Mouse (Mus musculus) thymus, postnatal 0 days (tissue): ENCODE results near the gene Nudcd2. TPM values are rescaled to one million over a fixed set of nuclear protein-coding genes. Genes with fewer than 3 reads are reported as not detected.
"Not testable (repeated sequence)": the region's sequence is repeated elsewhere in the genome, so short reads cannot be mapped to it uniquely, and the experiment has no call there.

ENCODE experiments used
- DNase-seq: peaks from one replicate; pipeline ENCODE4 v3.0.0-alpha.2; 2015; ENCODE audit warnings: low spot score
- polyA plus RNA-seq: library from polyadenylated mRNA; unstranded; fragments of >200 nt; fragmentation: Nextera tagmentation; extraction: Ambion mirVana; gene quantifications from 2 replicates; pipeline ENCODE4 v1.2.1, GENCODE M21; 2015

Gene Nudcd2
- 144 and 146 TPM in 2 replicates for polyA plus RNA-seq

DNA sequence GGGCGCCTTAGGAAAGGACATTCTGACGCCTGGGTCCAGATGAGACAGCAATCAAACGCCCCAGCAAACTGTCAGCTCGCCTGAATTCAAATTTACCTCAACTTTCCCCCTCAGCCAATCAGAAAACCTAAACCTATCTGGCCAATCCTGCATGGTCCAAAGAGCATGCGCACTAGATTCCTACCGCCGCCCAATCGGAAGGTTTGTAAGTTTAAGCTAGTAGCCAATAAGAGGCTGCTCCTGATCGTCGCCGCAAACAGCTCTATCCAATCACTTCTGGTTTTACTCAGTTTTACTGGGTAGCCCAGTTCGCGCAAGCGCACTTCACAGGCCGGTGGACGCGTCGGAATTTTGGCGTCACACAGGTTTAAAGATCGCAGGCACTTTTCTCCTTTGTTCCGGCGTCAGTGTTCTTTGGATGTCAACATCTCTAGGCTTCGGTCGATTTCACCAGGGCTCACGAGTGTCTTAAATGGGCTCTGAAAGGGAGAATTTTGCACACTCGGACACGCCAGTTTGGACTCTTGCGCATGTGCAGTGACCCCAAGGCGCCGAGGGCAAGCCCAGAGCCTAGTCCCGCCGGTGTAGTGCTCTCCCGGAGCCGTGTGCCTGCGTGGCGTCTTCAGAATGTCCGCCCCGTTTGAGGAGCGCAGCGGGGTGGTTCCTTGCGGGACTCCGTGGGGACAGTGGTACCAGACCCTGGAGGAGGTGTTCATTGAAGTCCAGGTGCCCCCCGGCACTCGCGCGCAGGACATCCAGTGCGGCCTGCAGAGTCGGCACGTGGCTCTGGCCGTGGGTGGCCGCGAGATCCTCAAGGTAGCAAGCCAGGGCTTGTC lies at the start of gene Nudcd2, which contains the start of gene Hmmr:
Gene Nudcd2, plus strand, starts transcription at position 329 of the 836 bp plus-strand sequence.
Gene Hmmr, minus strand, starts transcription at position 84 of the 836 bp plus-strand sequence.
- peak; percentile 97 for DNase-seq

DNA sequence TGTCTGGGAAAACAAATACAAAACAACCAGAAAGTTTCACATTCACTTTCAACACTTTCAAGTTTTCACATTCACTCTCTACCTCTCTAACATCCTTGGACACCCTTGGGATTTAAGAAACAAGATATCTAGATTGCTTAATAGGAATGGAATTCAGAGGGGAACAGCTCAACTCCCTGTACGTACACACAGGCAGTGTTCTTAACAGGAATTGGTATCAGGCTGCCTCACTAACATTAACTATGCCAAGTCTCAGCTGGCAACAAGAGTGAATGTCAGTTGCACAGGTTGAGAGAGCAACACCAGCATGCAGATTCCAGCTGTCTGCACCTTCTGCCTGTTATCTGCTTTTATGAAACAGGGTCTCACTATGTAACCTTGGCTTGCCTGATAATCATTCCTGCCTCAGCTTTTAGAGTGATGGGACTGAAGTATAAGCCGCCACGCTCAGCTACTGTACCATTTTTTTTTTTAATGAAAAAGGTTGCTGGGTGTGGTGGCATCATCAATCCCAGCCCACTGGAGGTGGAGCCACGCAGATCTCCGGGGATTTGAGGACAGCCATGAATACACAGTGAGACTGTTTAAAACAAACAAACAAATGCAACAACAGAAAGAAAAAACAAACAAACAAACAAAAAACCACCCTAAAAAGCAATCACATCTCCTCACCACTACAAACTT lies 42.9 kb upstream of the Nudcd2 start:
- DNase-seq: no peak

DNA sequence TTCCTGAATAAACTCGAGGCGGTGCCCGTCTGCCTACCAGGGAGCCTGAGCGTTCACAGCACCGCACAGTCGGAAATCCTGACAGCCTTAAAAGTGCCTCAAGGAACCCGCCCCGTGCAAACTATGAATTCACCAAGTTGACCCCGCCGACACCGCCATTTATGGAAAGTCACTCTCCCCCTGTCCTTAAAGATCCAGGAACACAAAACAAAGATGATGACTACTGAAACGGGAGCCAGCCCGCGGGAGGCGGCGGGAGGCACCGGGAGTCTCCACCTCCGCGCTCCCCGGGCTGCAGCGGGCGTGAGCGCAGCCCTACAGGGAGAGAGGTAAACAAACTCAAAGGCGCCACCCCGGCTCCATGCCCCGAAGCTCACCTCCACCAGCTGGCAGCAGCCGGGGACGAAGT lies 41.4 kb upstream of the Nudcd2 start:
- DNase-seq: no peak

DNA sequence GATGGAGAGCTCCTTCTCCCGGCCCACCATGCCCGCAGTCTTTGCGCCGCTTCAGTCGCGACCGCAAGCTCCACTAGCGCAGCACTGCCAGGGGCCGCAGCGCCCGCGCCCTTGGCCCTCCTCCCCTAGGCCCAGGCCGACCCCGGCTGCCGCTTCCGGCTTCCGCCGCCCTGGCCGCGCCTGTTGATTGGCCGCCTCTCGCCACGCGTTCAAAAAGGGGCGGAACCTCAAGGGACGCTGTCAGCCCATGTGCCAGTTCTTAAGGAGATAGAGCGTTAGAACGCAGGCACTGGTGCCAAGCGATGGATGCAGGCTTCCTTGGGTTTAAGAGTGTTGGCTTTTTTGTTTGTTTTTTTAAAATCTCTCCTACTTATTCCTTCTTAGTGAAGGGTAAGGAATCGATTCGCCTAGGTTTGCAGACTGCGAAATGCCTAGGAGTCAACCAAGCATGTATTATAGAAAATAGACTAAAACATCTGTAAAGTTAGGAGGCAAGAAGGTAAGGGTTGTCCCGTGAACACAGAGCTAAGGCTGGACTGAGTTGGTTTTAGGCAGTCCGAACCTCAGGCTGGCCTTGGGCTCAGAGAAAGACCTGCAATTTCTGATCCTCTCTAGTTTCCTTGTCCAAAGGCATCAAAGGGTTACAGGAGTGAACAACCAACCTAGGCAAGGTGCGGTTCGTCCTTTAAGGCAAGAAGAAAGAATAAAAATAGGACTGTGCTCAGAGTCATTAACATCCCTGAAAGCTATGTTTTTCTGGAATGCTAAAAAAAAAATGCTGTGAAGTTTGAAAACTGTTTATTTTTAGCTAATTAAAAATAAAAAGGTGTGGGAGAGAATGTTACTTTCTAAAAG lies 40.7 kb upstream of the Nudcd2 start:
- peak; percentile 95 for DNase-seq

DNA sequence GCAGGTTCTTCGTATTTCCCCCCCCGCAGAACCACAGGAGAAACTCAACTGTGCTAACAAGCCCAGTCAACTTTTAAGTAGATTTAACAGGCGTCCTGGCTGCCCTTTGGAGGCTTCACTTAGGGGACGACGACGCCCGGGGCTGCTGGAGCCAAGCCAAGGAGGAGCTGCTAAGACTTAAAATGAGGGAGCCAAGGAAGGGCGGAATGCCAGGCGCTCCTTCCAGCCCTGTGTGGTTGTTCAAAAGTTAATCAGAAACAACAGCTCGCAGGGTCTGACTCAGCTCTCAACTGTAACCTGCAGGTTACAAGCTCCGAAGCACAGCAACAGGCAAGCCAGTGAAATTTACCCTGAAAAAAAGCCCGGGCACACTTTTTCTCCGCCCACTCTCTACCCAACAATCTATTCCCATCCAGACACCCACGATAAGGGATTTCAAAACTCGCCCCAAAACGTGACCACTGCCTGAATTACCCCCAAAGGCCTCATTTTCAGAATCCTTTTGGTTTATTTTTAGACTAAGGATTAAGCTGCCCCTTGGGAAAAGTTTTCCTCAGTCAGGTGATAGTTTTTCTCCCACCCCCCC lies 40.0 kb upstream of the Nudcd2 start:
- peak; percentile 47 for DNase-seq

DNA sequence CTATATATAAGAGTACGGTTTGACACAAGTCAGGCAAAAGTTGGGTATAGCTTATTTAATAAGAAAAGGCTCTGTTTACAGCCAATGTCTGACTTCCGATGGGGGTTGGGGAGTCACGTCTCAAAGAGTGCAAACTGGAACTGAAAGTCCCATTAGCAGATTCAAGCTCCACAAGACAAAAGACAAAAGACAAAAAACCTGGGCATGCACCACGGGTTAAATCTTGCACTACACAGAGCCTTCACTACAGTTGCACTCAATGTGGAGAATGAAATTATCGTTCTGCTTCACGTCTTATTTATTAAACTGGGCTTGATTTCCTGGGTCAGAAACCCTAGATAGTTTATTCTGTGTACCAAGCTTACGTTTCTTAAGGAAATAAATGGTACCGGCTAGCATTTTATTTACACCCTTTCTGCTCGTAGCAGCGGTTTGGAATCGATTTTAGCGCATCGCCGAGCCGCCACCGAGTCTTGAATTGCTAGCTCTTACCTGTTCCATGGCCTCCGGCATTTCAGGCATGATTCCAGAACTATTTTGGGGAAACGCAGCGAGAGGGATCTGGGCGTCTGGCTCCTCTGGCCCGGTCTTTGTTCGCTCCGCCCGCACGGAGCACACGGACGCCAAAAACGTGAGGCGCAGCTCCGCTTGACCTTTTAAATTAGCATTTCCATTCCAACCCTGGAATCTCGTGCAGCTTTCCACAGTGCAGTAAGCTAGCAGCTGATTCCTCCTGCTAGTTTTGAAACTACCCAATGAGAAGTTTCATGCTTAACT lies 39.0 kb upstream of the Nudcd2 start:
- peak; percentile 83 for DNase-seq

DNA sequence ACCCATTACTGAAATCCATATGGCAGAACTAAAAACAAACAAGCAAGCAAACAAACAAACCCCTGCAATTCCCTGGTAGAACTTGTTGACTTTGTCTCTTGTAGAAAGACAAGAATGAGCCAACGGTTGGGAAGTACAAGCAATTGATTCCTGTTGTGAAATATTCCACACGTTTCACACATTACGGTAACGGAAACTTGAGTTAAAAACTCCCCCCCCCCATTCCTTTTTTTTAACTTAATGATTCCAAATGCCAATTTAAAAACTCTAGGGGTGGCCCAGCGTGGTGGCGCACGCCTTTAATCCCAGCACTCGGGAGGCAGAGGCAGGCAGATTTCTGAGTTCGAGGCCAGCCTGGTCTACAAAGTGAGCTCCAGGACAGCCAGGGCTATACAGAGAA lies 38.4 kb upstream of the Nudcd2 start, which contains the start of gene Mat2b:
Gene Mat2b, minus strand, starts transcription at position 101 of the 400 bp plus-strand sequence.
- no peak for DNase-seq

DNA sequence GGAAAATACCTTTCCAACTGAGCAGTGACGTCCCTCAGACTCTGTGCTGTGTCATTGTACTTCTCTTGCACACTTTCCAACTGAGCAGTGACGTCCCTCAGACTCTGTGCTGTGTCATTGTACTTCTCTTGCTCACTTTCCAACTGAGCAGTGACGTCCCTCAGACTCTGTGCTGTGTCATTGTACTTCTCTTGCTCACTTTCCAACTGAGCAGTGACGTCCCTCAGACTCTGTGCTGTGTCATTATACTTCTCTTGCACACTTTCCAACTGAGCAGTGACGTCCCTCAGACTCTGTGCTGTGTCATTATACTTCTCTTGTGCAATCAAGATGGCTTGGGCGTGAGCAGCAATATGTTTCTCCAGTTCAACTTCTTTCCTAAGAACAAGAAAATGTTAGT lies 23.6 kb upstream of the Nudcd2 start:
- DNase-seq: not testable (repeated sequence)

DNA sequence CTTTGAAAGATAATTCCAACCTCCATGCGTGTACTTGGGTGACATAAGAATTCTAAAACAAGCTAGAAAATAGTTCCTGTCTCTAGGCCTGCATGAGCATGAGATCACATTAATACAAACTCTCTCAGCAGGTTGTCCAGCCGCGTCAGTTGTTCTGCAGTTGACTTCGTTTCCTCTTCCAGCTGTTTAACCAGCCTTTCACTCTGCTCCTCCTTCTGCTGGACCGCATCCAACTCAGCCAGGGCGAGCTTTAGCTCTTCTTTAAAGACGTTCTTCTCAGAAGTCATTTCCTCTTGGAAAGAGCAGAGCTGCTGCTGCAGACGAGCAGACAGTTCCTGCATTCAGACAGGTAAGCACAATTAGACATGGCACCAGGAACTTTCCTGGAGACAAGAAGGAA lies 19.6 kb upstream of the Nudcd2 start:
- DNase-seq: no peak

DNA sequence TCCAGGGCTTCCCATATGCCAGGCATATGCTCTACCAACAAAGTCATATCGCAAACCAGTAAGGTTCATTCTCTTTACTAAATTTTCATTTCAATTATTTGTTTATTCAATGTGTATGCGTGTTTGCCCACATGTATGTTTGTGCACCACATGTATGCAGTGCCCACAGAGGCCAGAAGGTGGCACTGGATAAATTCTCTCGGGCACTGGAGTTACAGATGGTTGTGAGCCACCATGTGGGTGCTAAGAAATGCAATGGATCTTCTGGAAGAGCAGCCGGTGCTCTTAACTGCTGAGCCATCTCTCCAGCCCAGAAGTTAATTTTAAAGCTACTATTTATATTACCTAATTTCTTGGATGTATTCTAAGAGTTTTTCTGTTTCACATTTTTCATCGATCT lies 17.9 kb upstream of the Nudcd2 start:
- no peak for DNase-seq

DNA sequence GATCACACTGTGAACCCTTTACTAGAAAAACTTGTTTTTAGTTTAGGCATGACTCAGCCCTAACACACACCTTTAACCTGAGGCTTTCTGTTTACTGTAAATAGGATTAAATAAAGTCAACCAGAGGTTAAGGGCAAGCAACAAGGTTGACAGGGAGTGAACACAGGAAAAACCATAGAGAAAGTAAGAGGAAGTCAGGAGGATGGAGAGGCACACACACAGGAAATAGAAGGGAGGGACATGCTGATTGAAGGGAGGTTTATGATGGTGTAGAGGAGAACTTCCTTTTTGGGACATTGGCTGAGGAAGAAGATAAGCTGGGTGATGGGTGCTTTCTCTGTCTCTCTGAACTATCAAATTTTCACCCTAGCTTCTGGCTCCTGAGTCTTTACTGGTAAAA lies 15.1 kb upstream of the Nudcd2 start:
- no peak for DNase-seq

DNA sequence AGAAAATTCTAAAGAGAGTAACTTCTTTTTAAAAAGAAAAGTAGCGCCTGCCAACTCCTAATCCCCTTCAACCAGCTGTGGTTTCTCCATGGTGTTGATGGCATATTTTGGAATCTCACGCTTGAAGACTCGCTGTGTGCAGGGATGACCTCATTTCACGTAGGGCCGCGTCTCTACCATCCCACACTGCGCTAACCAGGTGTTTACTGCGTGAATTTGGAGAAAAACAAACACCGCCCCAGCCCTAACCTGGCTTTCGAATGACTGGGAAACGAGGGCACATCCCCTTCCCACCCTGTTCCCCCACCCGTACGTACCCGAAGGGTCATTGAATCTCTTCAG lies 499 bp upstream of the Nudcd2 start:
- no peak for DNase-seq

DNA sequence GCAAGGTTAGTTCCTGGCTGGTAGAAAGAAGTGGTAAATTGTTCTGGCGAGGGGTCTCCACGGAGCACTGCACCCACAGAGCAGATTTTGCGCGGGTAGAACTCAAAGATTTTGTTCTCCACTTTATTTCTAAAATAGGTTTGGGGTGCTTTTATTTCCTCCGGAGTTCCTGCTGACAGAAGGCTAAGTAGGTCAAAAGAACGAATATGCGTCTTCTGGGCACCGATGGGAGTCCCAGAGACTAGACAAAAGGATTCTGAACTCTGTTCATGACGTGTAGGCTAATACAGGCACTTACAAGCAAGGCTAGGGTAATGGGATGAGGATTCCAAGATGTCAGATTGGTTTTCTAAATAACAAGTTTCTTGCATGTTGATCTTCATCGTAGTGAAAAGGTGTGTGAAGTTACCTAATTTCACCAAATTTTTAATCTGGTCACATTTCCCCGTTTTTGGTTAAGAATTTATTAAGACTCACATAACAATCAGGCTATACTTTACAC lies 835 bp downstream of the Nudcd2 start:
- no peak for DNase-seq

DNA sequence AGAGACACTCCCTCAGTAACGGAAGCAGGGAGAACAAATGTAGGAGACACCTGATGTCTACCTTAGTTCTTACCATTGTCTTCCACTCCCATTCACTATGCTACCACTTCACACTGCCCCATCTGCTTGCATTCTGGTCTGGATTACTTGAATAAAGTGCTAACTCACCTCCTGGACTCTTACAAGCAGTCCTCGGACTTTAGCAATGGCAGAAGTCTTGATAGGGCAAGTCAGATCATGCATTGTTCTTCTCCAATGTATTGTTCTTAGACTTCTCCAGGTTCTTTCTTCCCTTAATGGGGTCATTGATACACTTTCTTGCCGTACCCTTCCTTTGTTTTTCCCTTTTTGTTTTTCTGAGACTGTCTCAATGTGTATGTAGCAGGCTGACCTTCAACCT lies 3.9 kb downstream of the Nudcd2 start:
- DNase-seq: no peak

DNA sequence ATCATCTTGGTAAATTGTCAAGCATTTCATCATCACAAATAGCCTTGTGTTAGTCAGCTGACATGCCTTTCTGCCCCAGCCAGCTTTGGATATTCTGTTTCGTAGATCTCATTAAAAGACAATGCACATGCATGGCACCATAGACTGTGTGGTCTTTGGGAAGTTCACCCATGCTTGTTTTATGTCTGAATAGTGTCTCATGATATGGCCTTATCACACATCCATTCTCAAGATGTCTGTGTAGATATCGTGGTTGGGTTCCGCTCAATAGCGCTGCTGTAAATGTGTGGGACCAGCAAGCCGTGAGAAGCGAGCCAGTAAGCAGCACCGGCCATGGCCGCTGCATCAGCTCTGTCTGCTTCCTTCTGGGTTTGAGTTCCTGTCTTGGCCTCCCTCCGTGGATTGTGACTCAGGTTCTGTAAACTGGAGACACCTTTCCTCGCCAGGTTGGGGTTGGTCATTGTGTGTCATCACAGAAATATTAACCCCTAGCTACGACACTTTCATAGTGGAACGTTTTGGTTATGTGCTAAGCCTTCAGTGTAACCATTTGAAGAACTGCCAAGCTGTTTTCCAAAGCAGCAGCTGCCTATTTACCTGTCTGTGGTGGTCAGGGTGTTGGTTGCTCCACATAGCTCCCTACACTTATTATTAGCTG lies 8.3 kb downstream of the Nudcd2 start:
- no peak for DNase-seq

DNA sequence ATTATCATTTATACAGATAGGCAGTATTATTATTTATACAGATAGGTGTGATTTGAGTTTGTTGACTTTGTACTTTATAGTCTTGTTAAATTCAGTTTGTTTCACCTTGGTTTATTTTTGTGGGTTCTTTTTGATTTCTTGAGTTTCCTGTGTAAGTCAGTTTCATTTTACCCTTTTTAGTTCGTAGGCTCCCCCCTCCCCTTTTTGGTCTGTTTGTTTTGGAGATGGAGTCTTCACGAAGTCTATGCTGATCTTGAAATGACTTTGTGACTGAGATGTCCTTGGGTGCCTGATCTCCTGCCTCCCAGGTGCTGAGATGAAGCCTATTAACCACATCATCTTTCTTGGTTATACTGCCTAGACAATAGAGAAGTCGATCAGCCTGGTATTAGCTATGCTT lies 10.9 kb downstream of the Nudcd2 start:
- DNase-seq: no peak

DNA sequence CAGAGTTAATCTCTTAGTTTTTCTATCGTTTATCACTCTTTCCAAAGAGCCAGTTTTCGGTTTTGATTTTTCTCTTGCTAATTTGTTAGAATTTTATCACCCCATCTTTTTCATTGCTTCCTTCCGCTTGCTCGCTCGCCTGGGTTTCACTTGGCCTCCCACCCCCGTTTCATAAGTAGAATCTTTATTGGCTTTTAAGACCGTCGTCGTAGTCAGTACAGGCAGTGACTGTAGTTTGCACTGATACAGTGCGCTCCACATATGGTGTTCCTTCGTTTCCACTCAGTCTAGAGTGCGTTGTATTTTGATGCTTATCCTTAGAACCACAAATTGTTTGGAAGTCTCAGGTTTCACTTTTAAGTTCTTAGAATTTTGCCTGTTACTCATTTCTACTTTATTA lies 12.9 kb downstream of the Nudcd2 start:
- DNase-seq: no peak

DNA sequence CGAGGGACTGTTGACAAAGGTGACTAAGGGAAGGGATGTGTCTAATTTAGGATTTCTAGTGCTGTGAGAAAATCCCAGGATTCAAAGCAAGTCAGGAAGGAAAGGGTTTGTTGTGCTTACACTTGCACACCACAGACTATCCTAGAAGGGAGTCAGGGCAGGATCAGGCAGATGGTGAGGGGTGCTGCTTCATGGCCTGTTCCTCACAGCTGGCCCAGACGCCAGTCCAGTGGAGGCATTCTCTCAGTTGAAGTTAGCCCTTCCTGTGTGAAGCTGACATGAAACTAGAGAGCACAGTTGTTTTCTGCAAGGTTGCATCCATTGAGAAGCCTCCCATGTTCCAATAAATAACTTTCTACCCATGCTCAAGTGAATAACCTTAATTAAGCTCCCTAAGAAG lies 14.2 kb downstream of the Nudcd2 start:
- DNase-seq: no peak

DNA sequence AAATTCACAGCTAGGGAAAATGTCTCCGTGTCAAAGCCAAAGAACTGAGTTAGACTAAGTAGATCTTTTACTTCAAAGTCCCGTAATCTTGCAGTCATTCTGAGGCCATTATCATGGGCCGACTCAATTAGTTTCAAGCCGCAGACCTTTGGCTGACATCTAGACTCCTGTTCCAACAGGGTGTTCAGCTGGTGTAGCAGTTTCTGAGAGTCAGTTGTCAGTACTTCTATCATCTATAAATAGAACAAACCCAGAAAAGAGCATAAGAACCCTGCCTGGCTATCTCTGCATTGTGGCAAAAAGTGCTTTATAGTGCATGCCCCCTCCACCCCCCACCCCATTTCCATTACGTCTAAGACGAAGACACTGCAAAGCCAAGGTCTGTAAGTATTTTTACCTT lies 20.4 kb downstream of the Nudcd2 start:
- no peak for DNase-seq

DNA sequence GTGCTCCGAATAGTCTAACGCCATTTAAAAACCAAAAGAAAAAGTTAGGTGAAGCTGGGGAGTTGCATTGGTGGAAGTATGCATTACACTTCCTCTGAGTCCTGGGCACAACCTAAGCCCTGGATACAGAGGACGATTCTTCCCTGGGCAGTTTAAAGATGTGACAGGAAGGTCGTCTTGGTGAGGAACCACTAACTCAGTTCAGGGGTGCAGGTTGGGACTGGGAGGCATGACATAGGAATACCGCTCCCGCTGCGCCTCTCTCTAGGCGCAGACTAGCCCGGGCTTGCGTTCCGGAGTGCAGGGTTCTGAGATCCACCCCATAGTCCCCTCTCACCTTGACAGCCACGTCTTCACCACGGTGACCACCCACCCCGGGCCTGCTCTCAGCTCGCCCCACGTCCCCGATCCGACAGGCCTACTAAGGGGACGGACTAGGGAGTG lies 21.2 kb downstream of the Nudcd2 start:
- peak; percentile 32 for DNase-seq
